Mouse (Mus musculus): Measurements from ENCODE around the gene Sectm1a. TPM values are rescaled to one million over a fixed set of nuclear protein-coding genes. Genes with fewer than 3 reads are reported as not detected.
"Not testable (repeated sequence)": the region's sequence is repeated elsewhere in the genome, so short reads cannot be mapped to it uniquely, and the experiment has no call there.

Sectm1a gene
- polyA plus RNA-seq, 1 experiment = 0.88 TPM

DNA sequence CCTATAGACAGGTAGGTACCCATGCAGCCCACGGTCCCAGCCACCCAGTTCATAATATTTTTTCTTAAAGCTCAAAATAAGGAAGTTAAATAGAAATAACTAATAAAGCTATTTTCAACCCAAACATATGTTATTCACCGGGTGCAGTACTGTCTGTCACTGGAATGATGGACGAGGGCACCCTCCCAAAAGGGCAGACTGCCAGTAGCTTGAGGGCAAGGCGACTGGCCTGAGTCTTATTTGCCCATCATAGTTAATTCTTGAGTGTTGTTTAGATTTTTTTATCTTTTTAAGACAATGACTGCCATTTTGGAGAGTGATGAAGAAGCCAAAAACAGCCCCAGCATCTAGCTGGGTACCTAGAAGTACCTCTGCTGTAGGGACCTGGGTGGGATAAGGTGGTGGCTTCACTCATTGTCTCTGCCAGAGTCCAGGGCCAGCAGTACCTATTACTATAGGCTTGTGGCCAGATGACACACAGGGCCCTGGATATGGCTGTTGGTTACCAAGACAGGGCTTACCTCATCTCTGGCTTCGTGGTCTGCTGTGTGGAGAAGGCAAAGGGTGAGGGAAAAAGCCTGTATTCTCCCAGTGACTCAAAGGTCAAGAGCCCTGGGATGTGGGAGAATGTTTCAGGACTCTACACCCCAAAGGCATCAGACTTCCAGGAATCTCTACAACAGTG lies 31.2 kb upstream of the Sectm1a start:
- Histone ChIP-seq H3K4me1 (ENCODE audit: control insufficient read depth, insufficient read depth, low read length) (no peaks in the 10 kb centered on the region), H3K27ac (ENCODE audit: insufficient read depth, low read depth, low read length) (no peak overlapping the region), H3K4me3 (ENCODE audit: insufficient read depth, low read length) (no peak overlapping the region)
- TF ChIP-seq POLR2A (IDR thresholded peaks at IDR 0.05; ENCODE audit: borderline replicate concordance, low read depth, low read length) (no peak), CTCF (IDR thresholded peaks at IDR 0.05; ENCODE audit: low read depth, low read length) (no peak)

DNA sequence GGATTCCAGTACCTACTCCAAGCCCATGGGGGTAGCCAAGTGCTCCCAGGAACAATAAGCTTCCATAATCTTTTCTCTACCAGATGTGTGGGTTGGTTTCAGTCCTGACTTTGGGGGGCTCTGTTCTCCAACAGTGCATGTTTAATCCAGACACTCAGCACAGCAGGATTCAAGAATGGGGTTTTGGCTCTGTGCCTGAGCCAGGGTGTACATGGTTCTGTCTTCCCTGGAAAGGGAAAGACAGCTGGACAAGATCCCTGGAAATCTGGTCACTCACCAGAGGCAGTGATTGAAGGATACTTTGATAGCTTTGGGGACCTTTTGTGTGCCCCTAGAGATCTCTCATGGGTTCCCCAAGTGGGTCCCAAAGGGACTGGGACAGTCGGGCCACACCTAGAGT lies 30.6 kb upstream of the Sectm1a start:
- Histone ChIP-seq H3K4me3 (ENCODE audit: insufficient read depth, low read length) (no peak overlapping the region), H3K4me1 (ENCODE audit: control insufficient read depth, insufficient read depth, low read length) (no peaks in the 10 kb centered on the region), H3K27ac (ENCODE audit: insufficient read depth, low read depth, low read length) (no peak overlapping the region)
- TF ChIP-seq POLR2A (IDR thresholded peaks at IDR 0.05; ENCODE audit: borderline replicate concordance, low read depth, low read length) = no peak
- no peak for TF ChIP-seq CTCF (IDR thresholded peaks at IDR 0.05; ENCODE audit: low read depth, low read length)

DNA sequence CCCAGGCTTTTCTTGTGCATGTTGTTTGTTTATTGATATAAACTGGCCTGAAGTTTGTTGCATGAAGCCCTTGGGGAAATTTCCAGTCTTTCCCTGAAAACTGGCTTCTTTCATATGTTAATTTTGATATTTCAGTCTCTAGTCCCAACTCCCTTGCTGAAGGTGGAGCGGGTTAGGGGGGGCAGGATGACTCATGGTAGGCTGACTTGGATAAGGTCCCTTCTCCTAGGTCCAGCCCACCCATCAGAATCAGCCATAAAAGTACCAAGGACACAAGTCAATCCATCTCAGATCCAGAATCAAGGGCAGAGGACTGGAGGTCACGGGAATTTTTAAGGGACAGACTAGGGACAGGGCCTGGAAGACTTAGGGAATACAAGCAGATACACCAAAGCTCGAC lies 30.0 kb upstream of the Sectm1a start:
- no peak for TF ChIP-seq CTCF (IDR thresholded peaks at IDR 0.05; ENCODE audit: low read depth, low read length)
- no peak for TF ChIP-seq POLR2A (IDR thresholded peaks at IDR 0.05; ENCODE audit: borderline replicate concordance, low read depth, low read length)
- Histone ChIP-seq H3K4me3 (ENCODE audit: insufficient read depth, low read length) (no peak overlapping the region), H3K4me1 (ENCODE audit: control insufficient read depth, insufficient read depth, low read length) (no peaks in the 10 kb centered on the region), H3K27ac (ENCODE audit: insufficient read depth, low read depth, low read length) (no peak overlapping the region)

DNA sequence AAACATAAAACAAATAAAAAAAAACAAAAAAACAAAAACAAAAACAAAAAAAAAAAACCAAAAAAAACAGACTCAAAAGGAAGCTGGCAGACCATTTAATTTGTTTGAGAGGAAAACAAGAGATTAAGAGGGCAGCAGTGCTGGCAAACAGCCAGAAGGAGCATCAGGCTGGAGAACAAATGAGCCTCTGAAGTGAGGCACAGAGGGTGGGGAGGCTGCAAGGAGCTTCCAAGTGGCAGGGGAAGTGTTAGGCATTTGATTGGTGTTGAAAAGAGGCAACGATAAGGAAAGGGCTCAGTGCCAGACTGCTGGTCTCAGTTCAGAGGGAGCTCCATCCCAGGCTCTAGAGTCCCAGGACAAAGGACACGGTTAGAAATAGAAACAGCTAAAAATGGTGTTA lies 29.0 kb upstream of the Sectm1a start:
- TF ChIP-seq POLR2A (IDR thresholded peaks at IDR 0.05; ENCODE audit: borderline replicate concordance, low read depth, low read length) (no peak), CTCF (IDR thresholded peaks at IDR 0.05; ENCODE audit: low read depth, low read length) (no peak)
- H3K4me3 ChIP-seq (ENCODE audit: insufficient read depth, low read length) = no peak overlapping the region
- no peaks in the 10 kb centered on the region for H3K4me1 ChIP-seq (ENCODE audit: control insufficient read depth, insufficient read depth, low read length)
- no peak overlapping the region for H3K27ac ChIP-seq (ENCODE audit: insufficient read depth, low read depth, low read length)

DNA sequence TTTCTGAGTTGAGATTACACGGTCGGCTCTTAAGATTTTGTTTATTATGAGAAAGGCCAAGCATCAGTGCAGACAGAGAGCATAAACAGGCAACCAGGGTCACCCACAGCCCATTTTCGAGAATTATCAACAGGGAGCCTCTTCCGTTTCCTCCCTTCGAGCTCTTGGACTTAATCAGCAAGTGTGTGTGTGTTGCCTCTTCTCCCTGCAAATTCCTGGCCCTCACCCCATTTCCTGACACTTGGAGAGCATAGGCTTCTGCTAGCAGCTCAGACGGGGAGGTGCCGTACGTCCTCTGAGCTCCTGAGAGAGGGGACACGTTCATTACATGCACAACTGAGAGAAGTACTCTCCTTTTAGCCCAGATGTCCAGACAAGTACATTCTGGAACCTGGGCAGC lies 27.0 kb upstream of the Sectm1a start:
- no peak overlapping the region for H3K27ac ChIP-seq (ENCODE audit: insufficient read depth, low read depth, low read length)
- TF ChIP-seq POLR2A (IDR thresholded peaks at IDR 0.05; ENCODE audit: borderline replicate concordance, low read depth, low read length) (no peak), CTCF (IDR thresholded peaks at IDR 0.05; ENCODE audit: low read depth, low read length) (no peak)
- no peak overlapping the region for H3K4me3 ChIP-seq (ENCODE audit: insufficient read depth, low read length)
- H3K4me1 ChIP-seq (ENCODE audit: control insufficient read depth, insufficient read depth, low read length) = no peaks in the 10 kb centered on the region

DNA sequence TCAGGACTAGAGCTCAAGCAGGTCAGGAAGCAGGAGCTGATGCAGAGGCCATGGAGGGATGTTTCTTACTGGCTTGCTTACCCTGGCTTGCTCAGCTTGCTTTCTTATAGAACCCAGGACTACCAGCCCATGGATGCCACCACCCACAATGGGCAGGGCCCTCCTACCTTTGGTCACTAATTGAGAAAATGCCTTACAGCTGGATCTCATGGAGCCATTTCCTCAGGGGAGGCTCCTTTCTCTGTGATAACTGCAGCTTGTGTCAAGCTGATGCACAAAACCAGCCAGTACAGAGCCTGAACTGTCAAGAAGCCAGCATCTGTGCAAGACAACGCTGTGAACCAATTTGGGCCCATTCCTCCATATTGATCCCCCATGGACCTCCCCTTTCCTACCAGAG lies 26.2 kb upstream of the Sectm1a start:
- H3K4me1 ChIP-seq (ENCODE audit: control insufficient read depth, insufficient read depth, low read length); H3K4me3 ChIP-seq (ENCODE audit: insufficient read depth, low read length); H3K27ac ChIP-seq (ENCODE audit: insufficient read depth, low read depth, low read length): not testable (repeated sequence)

DNA sequence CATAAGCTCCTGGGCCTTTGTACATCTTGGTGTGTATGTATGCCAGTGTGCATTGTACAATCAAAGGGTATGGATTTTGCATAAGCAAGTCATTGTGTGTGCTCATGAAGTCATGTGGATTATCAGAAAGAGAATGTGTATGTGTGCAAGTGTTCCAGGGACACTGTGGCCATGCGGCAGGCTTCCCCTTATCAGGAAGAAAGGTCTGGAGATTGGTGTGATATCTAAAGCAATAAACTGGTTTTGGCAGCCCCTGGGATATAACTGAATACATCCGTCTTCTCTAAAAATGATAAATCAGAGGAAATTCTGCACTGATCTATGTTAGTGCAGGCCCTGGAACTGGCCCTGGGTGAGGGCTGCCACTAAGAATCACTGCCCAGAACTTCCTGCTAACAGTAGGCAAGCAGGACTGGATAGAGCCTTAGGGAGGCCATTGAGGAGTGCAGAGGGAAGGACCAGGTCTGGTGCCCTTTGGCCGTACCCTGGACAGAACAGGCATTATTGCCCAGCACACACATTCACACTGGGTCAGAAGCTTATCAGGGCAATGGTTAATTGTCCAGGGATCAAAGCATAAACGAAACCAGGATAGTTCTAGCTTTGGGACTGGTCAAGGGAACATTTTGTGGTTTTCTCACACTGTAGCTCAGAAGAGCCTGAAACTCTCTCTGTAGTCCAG lies 20.2 kb upstream of the Sectm1a start:
- no peak overlapping the region for H3K27ac ChIP-seq (ENCODE audit: insufficient read depth, low read depth, low read length)
- TF ChIP-seq POLR2A (IDR thresholded peaks at IDR 0.05; ENCODE audit: borderline replicate concordance, low read depth, low read length) = no peak
- no peak for TF ChIP-seq CTCF (IDR thresholded peaks at IDR 0.05; ENCODE audit: low read depth, low read length)
- no peak overlapping the region for H3K4me3 ChIP-seq (ENCODE audit: insufficient read depth, low read length)
- H3K4me1 ChIP-seq (ENCODE audit: control insufficient read depth, insufficient read depth, low read length) = no peaks in the 10 kb centered on the region; the same call in 1 of the 2 replicates

DNA sequence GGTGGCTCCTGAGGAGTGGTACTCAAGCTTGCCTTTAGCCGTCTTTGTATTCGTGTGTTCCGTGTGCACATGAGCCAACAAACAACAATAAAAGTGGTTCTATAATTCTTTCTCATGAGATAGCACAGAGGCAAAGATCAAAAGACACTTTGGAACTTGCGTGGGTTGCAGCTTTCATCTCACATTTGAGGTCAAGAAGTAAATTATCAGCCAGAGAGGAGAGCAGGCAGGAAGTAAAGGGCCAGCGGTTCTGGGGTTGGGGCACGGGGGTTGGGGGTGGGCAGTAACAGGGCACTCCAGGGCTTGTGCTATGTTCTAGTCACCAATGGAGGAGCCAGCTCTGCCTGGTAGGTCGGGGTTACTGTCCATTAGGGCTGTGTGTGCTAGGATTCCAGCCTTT lies 19.7 kb upstream of the Sectm1a start:
- H3K4me1 ChIP-seq (ENCODE audit: control insufficient read depth, insufficient read depth, low read length) = no peaks in the 10 kb centered on the region; the same call in 1 of the 2 replicates
- H3K27ac ChIP-seq (ENCODE audit: insufficient read depth, low read depth, low read length) = no peak overlapping the region
- no peak for TF ChIP-seq CTCF (IDR thresholded peaks at IDR 0.05; ENCODE audit: low read depth, low read length)
- TF ChIP-seq POLR2A (IDR thresholded peaks at IDR 0.05; ENCODE audit: borderline replicate concordance, low read depth, low read length) = no peak
- H3K4me3 ChIP-seq (ENCODE audit: insufficient read depth, low read length) = no peak overlapping the region

DNA sequence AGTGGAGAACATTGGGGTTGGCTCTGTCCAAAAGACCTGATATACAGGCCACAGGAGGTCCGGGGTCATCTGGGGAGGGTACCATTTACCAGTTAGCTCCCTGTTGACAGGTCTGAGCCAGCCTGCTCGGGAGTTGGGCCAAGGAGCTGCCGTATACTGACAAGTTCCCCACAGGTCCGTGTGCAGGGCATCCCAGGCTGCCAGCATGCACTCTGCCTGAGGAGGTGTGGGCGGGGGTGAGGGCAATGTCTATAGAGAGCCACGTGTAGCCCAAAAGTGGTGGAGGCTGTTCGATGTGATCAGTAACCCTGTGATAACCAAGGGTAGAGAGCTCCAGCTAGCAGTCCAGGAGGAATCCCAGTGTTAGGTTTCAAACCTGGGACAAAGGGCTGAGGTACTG lies 18.7 kb upstream of the Sectm1a start:
- Histone ChIP-seq H3K27ac (ENCODE audit: insufficient read depth, low read depth, low read length) (no peak overlapping the region), H3K4me3 (ENCODE audit: insufficient read depth, low read length) (no peak overlapping the region), H3K4me1 (ENCODE audit: control insufficient read depth, insufficient read depth, low read length) (no peaks in the 10 kb centered on the region; the same call in 1 of the 2 replicates)
- TF ChIP-seq CTCF (IDR thresholded peaks at IDR 0.05; ENCODE audit: low read depth, low read length) (no peak), POLR2A (IDR thresholded peaks at IDR 0.05; ENCODE audit: borderline replicate concordance, low read depth, low read length) (no peak)

All from bone marrow macrophage, adult 2 months (primary cell).